Mouse (Mus musculus): ENCODE measurements at regions not wholly inside any gene's neighbourhood (a gene's known extent, or its start where the extent isn't known, plus 50 kb on each side); places are given as distances from the start of the nearest gene placed in this dataset.
"Not testable (repeated sequence)": the region's sequence is repeated elsewhere in the genome, so short reads cannot be mapped to it uniquely, and the experiment has no call there.

DNA sequence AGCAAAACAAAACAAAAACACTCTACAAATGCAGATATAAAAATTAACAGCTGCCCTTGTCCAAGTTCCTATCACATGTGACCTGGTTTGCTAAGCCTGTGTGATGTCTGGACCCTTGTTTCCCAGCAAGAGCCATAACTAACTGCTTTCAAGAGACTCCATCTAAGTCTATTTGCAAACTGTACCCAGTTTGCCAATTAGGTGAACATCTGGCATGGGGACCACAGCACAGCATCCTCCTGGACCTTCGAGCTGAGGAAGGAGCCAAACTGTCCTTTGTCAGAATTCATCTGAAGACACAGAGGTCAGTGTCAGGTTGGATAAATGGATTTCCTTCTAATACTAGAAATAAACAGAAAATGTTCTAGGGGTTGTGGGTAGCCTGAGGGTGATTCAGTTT, 924.3 kb downstream of the Poteg start:
- DNase-seq = no peak

- DNase-seq = no peak
Observed at GRCm38 (mm10) chr8:28400141-28400540, 952.7 kb downstream of the Poteg start.

GRCm38 (mm10) chr8:28427544-28428135, 980.2 kb downstream of the Poteg start:
- DNase-seq = no peak

GRCm38 (mm10) chr8:28473190-28473589, 1025.7 kb downstream of the Poteg start:
- DNase-seq = no peak

DNA sequence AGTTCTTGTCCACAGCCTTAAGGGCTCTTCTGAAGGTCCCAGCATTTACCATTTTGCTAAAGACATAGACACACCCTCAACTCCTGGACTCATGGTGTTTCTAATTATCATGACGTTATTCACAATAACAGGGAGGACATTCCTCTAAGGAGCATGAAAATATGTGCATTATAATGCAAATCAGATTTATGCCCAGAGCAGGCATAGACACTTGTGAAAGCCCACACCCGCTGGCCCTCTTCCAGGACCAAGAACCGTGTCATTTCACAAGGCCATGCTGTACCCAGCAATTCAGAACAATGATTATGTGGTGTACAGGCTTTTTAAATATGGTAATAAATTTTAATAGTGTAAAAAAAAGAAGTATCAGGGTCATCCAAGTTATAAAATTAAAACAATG, 1040.4 kb downstream of the Poteg start:
- DNase-seq = no peak

DNA sequence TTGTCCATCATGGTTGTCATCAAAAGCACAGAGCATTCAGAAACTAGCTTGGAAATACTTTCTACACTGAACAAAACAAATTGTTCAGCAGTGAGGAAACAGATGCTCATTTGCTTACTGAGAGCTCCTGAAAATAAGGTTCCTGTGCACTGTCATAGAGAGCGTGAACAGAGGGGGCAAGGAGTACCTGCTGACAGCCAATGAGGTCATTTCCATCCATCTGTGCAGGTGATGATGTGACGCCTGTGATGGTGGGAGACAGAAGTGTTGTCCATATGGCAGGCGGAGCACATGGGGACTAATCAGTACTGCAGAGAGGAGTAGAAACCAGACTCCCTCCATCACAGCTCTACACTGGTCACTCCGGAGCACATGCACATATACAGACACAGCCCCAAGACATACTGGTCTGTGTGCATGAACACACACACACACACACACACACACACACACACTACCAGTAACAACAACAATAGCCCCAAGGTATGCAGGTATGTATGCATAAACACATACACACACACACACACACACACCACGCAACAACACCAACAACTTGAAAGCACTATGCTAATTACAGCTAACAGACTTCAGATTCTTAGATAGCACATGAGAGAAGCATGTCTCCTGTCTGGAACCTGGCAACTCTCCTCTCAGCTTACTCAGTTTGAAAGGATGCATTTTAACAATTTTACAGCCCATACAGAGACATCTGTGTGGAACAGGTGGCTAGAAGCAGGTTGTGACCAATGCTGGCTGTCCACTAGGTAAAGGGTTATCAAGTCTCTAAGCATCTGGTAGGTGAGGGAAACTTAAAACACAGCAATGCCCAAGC, 1056.2 kb downstream of the Poteg start:
- DNase-seq = no peak

- not testable (repeated sequence) for DNase-seq
Observed at GRCm38 (mm10) chr8:28523506-28523905, 1076.0 kb downstream of the Poteg start.

DNA sequence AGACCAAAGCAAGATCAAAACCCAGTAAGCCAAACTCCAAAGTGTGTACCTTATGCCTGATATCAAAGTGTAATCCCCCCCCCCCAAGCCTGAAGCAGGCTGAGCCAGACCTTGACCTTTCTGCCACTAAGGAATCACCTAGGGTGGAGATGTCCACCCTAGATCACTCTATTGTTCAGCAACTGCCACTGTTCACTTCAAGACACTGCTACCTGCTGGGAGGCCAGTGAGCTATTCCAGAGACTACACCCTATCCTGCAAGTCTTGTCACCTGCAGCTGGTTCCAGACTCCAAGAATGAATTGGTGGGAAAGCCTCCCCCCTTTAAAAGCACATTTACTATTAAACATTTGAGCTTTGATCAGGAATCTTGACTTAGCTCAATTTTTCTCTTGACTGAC, 1099.8 kb downstream of the Poteg start:
- DNase-seq = no peak

GRCm38 (mm10) chr8:28559881-28560280, 1112.4 kb downstream of the Poteg start:
- DNase-seq = no peak

DNA sequence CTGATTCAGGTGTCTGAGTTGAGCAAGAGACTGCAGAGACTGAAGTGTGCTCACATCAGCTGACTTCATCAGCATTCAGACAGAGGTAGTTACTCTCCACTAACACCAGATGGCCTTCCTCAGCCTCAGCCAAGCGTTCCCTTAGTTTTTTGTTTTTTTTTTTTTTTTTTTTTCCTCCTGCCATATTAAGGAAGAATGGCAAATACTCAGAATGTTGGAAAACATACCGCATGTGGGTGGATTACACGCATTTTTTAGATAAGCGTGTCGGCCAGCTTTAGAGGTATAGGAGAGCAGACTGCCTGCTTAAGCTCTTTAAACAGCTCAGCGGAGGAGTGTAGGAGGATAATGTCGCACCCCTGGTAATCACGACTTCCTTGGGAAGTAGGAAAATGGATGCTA, 1131.8 kb downstream of the Poteg start:
- no peak for DNase-seq

DNA sequence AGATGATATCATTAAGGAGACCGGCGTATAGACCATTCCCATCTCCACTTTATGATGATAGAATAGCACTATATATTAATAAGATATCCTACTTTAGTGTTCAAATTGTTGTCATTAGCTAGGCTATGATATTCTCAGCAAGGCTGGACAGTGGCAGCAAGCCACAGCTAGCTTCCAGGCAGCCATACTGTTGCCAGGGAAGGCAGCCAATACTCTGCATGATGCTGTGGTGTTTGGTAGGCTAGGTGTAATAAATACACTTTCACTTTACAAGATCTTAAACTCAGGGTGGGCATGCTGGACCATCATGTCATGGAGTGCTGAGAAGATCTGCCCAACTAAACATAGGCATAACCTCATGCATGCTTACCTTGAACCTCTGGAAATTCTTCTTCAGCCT, 1133.4 kb downstream of the Poteg start:
- no peak for DNase-seq

GRCm38 (mm10) chr8:28589999-28590398, 1142.5 kb downstream of the Poteg start:
- DNase-seq = no peak

- DNase-seq = no peak
Observed at GRCm38 (mm10) chr8:28593238-28593637, 1145.8 kb downstream of the Poteg start.

GRCm38 (mm10) chr8:28594191-28594590, 1146.7 kb downstream of the Poteg start:
- DNase-seq = no peak

- no peak for DNase-seq
Observed at GRCm38 (mm10) chr8:28594606-28595005, 1147.1 kb downstream of the Poteg start.

DNA sequence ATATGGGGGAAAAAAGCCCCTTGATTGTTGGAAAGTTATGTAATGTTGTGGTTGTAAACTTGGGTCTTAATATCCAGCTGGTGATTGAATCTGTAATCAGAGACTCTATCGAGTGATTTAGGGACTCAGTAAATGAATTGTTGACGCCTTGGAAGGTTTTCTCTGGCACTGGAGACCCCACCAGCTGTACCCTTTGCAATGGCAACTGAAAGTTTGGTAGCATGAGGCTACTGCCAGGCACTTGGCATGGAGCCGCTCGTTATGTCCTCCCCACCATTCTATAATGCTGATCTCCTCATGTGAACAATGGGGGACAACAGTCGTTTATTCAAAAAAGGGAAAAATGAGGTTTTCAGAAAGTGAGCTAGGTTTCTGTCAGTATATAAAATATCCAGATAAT, 1148.4 kb downstream of the Poteg start:
- no peak for DNase-seq

Data from adrenal gland, adult 2 months (tissue).